Mouse (Mus musculus): ENCODE measurements around the gene Elavl3.

DNA sequence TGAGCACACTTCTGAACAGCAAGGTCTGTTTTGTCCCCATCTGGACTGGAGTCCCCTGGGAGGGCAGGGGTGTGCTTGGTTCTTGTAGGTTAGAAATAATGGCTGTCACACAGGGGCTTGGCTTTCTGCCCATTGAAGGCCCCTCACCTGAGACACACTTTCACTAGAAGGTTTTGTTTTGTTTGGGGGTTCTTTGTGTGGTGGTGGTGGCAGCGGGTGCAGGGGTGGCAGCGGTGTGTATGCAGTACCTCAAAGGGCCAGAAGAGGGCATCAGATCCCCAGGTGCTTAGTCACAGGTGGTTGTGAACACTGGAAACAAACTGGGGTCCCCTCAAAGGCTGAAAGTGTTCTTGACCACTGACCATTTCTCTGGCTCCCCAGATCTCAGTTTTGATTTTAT, 73.9 kb downstream of the Elavl3 start:
- peak; percentile 89 for TF ChIP-seq CTCF (IDR thresholded peaks at IDR 0.05; ENCODE audit: low read depth, low read length)
- TF ChIP-seq POLR2A (IDR thresholded peaks at IDR 0.05; ENCODE audit: extremely low read depth, insufficient read depth, low read length), result no peak

Data from liver, adult 2 months (tissue).